Mouse (Mus musculus) heart, adult 9 months (tissue): ENCODE data around the gene Flt1.

Experiments used
- DNase-seq, 2 experiments: peaks; one replicate each; pipeline ENCODE4 v3.0.0; 2022; ENCODE audit warnings: low spot score in 2 of 2

The Flt1 gene

DNA sequence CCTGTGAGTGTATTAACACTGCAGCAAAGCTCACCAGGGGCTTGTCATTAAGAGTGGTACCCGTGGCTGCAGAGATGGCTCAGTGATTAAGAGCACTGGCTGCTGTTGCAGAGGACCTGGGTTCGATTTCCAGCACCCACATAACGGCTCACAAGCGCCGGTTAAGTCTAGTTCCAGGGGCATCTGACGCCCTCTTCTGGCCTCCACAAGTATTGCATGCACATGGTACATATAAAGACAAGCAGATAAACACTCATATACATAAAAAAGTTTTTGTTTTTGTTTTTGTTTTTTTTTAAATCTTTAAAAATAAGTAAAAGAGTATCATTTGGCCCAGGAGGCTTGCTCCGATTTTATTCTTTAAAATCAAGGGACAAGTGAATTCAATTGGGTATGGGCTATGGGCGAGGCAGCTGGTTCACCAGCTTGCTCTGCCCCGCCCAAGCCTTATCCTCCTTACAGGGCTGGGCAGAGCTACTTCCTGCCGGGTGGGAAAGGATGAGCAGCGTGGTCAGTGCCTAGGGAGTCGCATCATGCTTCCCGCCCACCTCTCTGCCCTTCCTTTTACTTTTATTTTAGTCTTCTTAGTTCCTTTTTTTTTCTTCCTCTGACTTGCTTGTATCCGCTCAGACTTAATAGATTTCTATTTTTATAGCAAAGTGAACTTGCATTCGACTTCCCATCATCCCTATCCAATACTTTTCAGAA is 57.0 kb downstream of the Flt1 start:
- no peak for DNase-seq

DNA sequence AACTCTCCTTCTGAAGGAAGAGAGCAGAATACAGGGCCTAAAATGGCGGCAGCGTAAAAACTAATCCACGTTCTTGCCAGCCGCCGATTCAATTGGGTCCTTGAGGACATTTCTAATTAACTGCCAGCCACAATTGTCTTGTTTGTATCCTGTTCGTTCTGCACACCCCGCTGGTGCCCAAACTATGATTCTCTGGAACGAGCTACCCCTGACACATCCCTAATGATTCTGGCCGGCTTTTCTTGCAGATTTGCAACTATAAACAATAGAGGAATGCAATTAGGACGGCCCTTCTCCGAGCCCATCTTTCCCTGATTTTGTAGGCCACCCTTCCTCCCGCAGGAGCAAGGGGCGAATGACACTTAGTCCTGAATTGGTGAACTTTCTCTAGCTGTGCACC is 59.9 kb downstream of the Flt1 start:
- DNase-seq: no peak

DNA sequence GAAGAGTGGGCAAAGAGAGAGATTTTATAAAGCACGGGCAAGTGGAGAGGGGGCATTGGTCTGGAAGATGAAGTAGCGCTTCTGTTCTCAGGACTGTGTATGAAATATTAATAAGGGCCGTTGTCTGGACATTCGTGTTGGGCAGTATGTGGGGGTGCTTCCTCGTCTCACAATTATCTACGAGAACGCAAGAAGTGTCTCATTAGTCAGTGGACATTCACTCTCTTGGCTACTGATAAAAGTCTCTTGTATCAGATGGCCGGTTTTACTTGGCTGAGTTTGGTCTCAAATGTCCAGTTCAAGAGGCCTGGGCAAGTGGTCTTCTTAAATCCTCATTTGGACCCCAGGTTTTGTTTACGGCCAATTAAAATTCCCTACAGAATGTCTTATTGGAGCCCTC is 60.4 kb downstream of the Flt1 start:
- DNase-seq: no peak

DNA sequence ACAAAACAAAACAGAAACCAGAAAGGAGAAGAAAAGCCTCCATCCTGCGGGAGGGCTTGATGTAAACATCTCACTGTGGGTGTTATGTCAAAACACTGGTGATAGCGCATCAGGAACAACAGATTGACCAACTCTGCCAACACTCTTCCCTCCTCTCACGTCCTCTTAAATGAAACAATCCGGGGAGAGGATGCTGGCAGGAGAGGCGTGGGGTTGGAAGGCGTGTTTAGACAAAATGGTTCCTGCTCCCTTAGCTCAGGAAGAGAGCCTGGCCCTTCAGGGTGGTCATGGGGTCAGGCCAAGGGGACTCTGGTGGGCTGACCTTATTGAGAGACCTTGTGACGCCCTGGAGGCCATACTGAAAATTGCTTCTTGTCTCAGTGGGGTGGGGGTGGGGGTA is 65.9 kb downstream of the Flt1 start:
- DNase-seq: no peak

DNA sequence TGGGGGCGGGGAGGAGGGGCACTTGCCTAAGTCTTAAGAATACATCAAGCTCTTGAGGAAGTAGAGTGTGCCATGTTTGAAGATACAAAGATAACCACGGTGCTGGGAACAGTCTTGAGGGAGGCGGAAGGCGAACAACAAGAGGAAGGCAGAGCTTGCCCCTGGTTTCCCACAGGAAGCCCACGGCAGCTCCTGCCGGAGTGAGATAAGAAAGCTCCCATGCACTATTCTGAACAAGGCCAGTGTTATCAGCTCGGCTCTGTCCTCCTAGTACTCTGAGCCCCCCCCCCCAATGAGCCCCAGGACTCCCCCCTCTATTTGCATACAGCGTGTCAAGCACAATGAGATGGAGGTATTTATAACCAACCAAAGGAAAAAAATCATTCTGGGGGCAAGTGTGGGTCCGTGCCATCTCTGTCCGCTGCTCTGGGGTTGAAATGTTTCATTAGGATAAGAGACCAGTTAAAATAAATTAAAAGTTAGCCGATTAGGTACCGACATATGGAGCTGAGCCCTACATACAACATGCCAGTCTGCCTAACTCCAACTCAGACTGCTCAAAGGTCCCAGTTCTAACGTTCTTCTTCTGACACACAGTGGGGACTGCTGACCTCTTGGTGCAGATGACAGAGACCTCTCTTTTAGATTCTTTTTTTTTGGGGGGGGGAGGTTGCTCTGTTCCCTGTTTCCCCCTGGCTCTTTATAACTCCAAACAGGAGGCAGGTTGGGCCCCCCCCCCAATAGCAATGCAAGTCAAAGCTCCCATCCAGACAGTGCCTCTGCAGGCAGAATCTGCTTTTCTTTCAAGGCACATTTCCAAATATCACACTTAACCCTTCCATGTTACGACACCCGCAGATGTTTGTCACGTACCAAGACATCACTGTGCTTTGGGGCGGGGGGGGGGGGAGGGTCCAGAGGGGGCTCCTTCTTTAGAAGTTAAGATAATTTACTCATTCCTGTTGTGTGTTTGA is 67.6 kb downstream of the Flt1 start:
- DNase-seq: peak; percentile 77 to 87

DNA sequence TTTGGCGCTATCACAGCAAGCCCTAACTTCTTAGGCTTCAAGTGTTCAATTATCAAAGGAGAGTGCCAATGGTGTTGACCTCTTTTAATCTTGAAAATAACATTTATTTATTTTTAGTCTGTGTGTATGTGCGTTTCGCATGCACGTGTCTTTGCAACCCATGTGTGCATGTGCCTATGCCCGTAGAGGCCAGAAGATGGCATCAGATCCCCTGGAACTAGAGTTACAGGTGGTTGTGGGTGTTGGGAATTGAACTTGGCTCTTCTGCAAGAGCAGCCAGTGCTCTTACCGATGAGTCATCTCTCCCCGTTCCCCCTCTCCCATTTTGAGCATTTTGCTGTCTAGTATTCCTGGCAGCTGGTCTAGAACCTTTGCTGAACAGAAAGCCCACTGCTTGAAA is 70.0 kb downstream of the Flt1 start:
- no peak for DNase-seq

DNA sequence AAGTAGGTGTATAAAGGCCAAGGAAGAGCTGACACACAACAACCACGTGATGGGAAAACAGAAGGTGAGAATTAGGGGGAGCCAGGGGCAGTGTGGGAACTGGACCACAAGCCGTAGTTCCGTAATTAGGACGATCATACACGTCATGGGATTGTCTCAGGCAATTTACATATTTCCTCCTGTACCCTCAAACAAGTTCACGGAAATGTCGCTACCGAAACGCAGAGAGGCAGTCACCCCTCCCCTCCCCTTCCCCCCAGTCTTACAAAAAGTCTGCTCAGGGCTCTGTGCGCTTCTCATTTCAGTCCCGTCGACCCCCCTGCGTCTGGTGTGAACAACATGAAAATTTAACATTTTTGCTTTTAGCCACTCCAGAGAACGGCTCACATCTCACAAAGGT is 74.6 kb downstream of the Flt1 start:
- peak in 1 of 2 experiments; percentile 41 for DNase-seq

DNA sequence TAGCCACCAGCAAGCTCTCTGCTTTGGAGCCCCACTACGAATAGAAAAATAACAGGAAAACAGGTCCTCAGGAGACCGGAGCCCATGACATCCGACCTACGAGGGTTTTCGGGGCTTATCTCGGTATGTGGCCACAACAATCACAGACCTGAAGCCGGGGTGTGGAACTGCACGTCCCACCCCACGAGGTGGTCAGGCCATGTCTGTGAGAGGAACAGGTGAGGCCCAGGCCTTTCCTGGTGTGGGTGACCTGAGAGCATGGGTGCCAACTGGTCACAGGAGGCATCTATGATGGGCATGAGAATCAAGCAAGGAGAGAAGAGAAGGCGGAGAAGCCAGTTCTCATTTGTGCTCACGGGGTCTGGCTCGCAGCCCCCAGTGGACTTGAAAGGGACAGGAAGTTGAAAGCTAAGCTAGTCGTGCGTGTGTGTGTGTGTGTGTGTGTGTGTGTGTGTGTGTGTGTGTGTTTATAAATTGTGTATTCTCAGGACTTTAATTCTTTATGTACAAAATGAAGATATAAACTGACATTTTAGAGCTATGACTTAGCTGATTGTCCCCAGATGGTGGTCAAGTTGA is 79.4 kb downstream of the Flt1 start:
- DNase-seq: peak; percentile 41 to 56

DNA sequence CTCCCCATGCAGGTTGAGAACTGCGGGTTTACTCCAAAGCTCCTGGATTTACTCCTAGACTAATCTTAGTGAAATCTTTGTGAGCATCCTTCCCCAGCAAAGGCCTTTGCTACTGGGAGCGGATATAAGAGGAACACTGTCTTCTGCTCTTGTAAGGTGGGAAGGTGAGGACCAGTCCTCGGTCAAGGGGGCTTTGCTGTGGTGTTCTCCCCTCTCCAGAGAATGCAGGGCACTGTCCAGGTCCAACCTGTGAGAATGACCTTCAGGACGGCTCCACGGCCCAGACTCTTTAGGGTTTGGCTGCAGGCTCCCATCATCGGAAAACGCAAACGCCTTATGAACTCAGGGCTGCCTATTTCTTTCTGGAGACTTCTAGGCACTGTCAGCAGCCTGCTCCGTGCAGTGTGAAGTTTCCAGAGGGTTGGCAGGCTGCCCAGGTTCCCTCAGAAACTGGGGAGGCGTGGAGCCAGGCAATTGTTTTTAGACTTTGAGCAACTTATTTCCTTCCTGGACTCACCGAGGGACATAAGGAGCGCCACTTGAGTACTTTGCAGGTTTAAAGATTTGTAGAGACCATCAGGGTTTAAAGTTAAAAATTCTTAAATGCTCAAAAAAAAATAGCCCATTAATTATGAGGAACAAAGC is 80.7 kb downstream of the Flt1 start:
- DNase-seq: peak; percentile 84 to 86

DNA sequence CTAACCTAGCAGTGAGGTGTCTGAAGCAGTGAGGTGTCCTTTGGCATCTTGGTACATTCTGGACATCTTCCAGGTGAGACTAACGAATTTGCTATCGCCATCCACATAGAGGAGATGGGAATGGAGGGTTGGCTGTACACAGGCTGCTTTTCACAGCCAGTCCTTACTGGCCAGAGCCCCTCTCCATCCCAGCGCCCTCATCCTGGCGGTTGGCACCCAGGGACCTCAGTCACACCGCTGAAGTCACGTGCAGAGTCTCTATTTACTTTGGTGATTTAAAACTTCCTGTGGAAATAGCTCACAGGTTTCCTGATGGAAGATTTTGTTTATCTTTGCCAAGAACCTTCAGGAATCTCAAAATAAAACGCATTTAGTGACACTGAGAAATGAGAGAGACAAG is 84.4 kb downstream of the Flt1 start:
- peak in 1 of 2 experiments; percentile 37 for DNase-seq

DNA sequence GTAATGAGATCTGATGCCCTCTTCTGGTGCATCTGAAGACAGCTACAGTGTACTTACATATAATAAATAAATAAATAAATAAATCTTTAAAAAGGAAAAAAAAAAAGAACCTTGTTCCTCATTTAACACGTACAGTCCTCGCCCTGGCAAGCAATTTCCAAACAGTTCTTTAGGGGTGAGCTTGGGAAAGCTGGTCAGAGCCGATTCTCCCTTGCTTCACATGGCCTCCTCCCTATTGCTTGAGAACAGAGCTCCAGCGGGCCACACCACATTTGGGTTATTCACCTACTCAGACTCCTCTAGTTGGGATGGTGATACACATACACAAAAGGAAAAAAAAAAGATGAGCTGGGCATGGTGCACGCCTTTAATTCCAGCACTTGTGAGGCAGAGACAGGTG is 85.9 kb downstream of the Flt1 start:
- DNase-seq: no peak

DNA sequence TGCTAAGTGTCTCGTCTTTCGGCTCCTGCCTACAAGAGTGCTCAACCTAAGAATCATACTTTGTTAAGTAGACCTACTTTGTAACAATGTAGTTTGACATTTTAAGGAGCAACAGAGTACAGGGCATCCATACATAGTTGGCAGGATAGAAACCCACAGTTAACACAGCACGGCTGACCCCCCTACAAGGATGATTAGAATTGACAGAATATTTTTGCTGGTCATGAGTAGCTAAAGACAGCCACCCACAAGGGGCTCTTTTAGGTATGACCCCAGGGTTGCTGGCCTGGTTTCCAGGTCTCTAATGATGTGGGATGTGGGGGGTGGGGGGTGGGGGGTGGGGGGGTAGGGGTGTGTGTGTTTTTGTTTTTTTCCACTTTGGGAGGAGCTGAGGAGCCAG is 89.1 kb downstream of the Flt1 start:
- no peak for DNase-seq

DNA sequence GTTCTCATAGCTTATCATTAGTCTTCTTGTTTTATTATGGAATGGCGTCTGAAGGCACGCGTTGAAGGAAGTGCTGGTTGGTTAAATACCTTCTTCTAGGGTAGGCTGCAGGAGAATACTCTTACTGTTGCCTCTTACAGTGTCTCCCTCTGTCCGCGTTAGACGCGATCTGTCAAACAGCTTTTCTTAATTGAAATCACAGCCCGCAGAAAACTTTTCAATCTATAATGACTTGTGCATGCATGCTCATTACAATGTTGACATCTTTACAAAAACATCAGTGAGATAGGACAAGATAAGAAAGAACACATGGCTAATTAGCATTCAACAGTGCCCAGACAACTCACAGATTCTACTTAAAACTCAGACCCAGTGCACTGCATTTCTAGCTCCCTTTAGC is 89.9 kb downstream of the Flt1 start:
- peak in 1 of 2 experiments; percentile 25 for DNase-seq

DNA sequence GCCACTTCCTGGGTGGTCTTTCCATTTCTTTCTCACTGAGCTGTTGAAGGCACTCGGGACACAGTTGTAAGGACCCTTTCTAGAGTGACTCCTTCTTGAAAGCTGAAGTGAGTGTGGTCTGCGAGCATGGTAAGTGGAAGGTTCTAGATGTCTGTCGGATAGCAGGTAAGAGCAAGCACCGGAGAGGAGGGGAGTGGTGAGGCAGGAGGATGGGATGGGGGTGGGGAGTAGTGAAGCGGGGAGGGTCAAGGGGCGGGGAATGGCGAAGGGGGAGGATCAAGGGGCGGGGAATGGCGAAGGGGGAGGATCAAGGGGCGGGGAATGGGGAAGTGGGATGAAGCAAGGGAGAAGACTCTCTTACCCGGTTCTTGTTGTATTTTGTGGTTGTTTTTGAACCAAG is 91.8 kb downstream of the Flt1 start:
- no peak for DNase-seq

DNA sequence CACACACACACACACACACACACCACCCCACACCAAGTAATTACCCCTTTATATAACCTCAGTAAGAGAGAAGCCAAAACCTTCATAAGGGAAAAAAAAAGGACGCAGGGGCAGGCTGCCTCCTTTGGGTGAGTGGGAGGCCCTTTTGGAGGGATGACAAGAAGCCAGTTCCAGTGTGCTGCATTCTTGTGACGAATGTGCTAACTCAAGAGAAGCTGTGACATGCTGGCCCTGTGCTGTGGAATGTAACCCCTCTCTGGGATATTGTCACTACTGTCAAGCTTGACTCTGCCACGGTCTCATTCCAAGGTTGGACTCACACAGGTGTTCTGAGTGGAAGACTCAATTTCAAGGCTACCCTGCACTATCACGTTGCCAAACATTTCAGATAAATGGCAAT is 93.1 kb downstream of the Flt1 start:
- DNase-seq: no peak

DNA sequence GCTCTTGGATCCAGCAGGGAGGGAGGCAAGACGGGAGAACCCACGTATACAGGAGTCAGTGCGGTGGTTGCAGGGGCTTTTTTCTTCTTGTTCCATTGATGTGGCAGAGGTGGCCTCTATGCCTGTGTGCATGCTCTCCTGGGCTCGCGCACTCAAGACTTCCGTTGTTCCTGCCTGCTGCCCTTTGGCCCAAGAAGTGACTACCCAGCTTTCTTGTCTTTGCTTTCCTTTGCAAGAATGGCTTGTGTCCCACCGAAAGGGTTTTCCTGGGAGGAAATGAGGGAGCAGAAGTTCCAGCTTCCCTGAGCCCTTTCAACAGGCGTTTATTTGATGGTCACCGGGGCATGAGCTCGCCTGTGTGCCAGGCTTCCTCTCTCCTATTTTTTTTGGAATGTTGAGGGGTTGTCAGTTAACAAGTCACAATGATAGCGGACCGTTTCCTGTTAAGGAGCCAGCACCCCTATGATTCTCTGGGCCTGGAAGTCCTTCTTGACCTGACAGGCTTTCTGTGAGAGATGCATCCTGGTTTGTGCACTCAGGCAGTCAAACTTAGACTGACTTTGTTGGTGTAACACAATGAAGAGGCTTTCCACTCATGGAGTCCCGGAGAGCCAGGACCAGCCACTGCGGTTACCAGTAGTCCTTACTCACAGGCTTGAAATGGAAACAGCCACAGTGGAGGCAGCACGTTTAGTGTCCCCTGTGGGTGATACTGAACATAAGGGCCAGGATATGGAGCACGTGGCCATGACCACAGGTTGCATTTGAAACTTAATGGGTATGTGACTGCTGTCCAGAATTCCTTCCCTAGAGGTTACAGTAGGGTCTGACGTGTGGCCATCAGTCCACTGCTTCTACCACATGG is 95.2 kb downstream of the Flt1 start:
- peak in 1 of 2 experiments; percentile 36 for DNase-seq

DNA sequence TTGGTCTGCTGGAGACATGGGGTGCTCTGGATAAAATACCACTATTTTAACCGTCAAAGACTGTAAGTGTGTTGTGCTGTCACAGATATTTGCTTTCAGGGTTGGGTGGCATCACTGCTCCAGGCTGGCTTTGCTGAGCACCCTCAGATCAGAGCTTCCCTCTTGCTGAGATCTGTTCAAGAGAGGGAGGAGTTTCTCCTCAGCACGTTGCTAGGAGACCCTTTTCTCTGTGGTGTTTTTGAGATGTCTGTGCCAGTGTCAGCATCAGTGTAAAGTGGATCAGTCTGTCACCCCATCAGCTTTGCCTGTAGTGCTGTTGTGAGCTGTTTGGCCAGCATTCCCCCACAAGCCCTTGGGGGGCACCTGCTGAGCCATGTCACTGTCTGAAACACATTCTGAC is 98.9 kb downstream of the Flt1 start:
- no peak for DNase-seq

DNA sequence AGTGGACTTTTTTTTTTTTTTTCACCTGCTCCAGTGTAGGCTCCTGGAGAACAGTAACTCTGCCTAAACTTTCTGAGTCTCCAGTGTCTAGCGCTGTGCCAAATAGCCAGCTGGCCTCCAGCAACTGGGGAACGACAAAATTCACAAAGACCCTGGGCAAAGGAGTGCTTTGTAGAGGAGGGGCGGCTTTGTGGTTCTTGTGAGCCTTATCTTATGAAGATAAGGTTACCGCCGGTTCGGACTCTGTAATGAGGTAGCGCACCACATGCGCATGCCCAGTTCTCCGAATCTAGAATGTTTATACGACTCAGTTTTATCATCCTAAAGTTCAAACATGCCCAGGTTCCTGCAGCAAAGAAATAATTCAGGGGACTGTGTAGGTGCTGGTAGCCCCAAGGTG is 102.1 kb downstream of the Flt1 start:
- no peak for DNase-seq

DNA sequence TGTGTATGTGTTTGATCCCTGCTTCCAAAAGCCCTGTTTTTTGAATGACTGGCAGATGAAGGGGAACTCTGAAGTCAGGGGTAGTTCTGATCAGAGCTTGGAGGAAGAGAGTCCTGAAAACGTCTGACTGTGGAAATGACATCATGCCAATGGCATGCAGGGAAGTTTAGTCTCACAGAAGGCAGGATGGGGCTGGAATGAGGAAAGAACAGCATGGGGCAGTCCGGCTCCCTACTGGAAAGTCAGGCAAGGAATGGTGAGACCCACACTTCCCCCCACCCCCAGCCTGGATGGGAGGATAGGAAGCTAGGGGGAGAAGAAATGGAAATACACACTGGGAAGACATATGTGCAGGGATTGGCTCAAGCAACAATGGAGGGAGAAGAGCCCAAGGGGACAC is 105.6 kb downstream of the Flt1 start:
- peak in 1 of 2 experiments; percentile 25 for DNase-seq

DNA sequence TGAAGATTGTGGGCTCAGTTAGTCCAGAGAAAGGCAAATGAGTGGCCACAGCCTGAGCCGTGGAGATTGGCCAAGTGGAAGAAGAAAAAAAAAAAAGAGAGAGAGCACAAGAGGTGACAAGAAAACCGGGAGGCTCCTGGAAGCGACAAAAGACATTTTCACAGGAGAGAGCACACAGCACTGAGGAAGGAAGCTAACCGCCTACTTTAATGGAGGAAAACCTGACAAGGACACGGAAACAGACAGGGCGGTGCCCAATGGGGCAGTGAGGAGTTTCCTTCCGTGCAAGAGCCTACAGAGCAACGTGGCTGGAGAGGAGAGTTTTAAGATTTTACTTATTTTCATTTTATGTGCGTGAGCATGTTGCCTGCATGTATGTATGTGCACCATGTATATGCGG is 107.6 kb downstream of the Flt1 start:
- DNase-seq: peak; percentile 23 to 50

DNA sequence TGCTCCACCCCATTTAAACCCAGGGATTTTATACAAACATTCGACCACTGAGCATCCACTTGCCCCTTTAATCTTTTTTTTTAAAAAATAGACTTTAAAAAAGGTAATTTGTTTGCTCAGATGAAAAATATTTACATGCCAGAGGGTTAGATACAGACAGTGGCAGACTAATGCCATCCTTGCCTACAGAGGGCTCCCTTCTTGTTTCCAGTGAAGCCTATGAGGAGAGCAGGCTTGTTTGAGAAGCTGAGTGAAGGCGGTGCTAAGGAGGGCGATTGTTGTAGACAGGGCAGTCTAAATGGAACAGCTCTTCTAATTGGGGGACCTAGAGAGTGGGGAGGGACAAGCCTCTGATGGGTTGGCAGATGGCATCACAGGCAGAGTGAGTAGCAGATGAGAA is 109.4 kb downstream of the Flt1 start:
- DNase-seq: no peak
